Mouse (Mus musculus) C2C12 (cell line): ENCODE measurements around the gene Egfr. TPM values are rescaled to one million over a fixed set of nuclear protein-coding genes. Genes with fewer than 3 reads are reported as not detected.

Source experiments
- H3K27me3 ChIP-seq: one replicate; pipeline ENCODE4 v1.6.1; 2011; ENCODE audit not compliant: control insufficient read depth, insufficient read depth, insufficient read length
- H3K36me3 ChIP-seq: one replicate; pipeline ENCODE4 v1.6.1; 2011; ENCODE audit not compliant: control insufficient read depth, insufficient read depth
- H3K4me3 ChIP-seq: one replicate; pipeline ENCODE4 v1.5.1; 2011; ENCODE audit warnings: mild to moderate bottlenecking, control low read depth; ENCODE audit not compliant: poor library complexity, insufficient read depth, severe bottlenecking
- H3K79me2 ChIP-seq: one replicate; pipeline ENCODE4 v1.6.1; 2011; ENCODE audit not compliant: control insufficient read depth, insufficient read depth
- H3K79me3 ChIP-seq: one replicate; pipeline ENCODE4 v1.6.1; 2011; ENCODE audit warnings: low read depth, control low read depth
- H3ac ChIP-seq: one replicate; pipeline ENCODE3; 2011; ENCODE audit warnings: low read depth; ENCODE audit not compliant: control insufficient read depth, insufficient read length
- CEBPB ChIP-seq: IDR thresholded peaks from one replicate; pipeline ENCODE4 v1.6.1; 2011; ENCODE audit warnings: low read depth, mild to moderate bottlenecking, control low read depth, moderate library complexity
- CTCF ChIP-seq: IDR thresholded peaks from one replicate; pipeline ENCODE4 v1.5.1; 2011; ENCODE audit not compliant: control insufficient read depth, insufficient read depth, insufficient read length
- FOSL1 ChIP-seq: IDR thresholded peaks from one replicate; pipeline ENCODE4 v1.8.0; 2011; ENCODE audit warnings: mild to moderate bottlenecking, low read length; ENCODE audit not compliant: poor library complexity, insufficient read depth, severe bottlenecking
- MAX ChIP-seq: IDR thresholded peaks from one replicate; pipeline ENCODE4 v1.6.1; 2011; ENCODE audit warnings: mild to moderate bottlenecking, control low read depth
- MYOD1 ChIP-seq: IDR thresholded peaks from one replicate; pipeline ENCODE4 v1.6.1; 2011; ENCODE audit warnings: low read depth; ENCODE audit not compliant: control insufficient read depth, insufficient read length
- MYOG ChIP-seq: IDR thresholded peaks from one replicate; pipeline ENCODE4 v1.6.1; 2011; ENCODE audit not compliant: control insufficient read depth, insufficient read length; ENCODE audit errors: extremely low read depth
- USF1 ChIP-seq: IDR thresholded peaks from one replicate; pipeline ENCODE4 v1.6.1; 2011; ENCODE audit warnings: low read depth, mild to moderate bottlenecking, control low read depth, moderate library complexity
- polyA plus RNA-seq: library from polyadenylated mRNA; unstranded; fragments of >200 nt; fragmentation: generic; extraction: Trizol; gene quantifications from one replicate; pipeline ENCODE4 v1.2.1, GENCODE M21; 2012; ENCODE audit warnings: missing spikeins

The Egfr gene
- polyA plus RNA-seq, 1 experiment = 3.8 TPM

DNA sequence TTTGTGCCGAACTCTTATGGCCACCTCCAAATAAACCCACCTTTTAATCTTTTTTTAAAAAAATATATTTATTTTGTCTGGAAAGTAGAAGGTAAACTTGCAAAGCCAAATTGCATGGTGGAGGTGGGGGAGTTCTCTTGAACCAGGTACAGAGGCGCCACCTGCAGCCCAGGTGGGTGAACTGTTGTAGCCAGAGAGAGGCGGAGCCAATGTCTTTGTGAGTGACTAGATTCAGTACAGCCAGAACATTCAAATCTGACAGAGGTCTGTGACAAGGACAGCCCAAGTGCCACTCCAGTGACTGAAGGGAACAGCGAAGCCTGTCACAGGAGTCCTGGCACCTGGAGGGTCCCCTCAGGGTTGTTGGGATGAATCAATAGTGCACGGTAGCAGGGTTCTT lies 119.1 kb downstream of the Egfr start:
- no peak overlapping the region for H3ac ChIP-seq

DNA sequence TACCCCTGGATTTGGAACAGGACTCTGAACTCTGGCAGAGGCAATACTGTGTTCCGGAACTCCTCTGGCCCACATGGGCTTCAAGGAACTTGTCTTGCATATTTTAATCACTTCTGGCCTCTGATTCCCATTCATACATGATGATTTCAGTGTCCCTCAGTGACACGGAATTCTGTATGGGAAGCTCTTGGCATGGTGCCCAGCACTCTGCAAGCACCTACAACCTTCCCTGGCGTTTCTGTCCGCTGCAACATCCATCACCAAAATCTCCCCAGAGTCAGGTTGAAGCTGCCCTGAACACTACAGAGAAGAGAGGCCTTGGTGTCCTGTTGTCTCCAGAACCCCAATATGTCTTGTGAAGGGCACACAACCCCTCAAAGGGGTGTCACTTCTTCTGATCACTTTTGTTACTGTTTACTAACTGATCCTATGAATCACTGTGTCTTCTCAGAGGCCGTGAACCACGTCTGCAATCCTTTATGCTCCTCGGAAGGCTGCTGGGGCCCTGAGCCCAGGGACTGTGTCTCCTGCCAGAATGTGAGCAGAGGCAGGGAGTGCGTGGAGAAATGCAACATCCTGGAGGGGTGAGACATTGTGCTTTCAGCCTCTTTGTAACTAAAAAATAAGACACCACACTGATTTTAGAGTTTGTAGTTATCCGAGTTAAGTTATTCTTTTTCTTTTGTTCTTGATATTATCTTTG lies 125.8 kb downstream of the Egfr start:
- no peak overlapping the region for H3ac ChIP-seq
- no peaks in the 10 kb centered on the region for H3K79me2 ChIP-seq
- no peaks in the 10 kb centered on the region for H3K27me3 ChIP-seq
- H3K79me3 ChIP-seq = no peaks in the 10 kb centered on the region
- no peak overlapping the region for H3K4me3 ChIP-seq
- no peaks in the 10 kb centered on the region for H3K36me3 ChIP-seq
- TF ChIP-seq FOSL1 (no peak), MYOG (no peak), CTCF (no peak), MAX (no peak), MYOD1 (no peak), CEBPB (no peak), USF1 (no peak)

More for the DNA sequence above, 119.1 kb downstream of the Egfr start:
- Histone ChIP-seq H3K36me3 (no peaks in the 10 kb centered on the region), H3K27me3 (no peaks in the 10 kb centered on the region), H3K79me2 (no peaks in the 10 kb centered on the region), H3K4me3 (no peak overlapping the region), H3K79me3 (no peaks in the 10 kb centered on the region)
- no peak for TF ChIP-seq MYOG
- TF ChIP-seq CTCF = no peak
- TF ChIP-seq USF1 = no peak
- TF ChIP-seq CEBPB = no peak
- TF ChIP-seq MAX = no peak
- TF ChIP-seq MYOD1 = no peak
- no peak for TF ChIP-seq FOSL1

DNA sequence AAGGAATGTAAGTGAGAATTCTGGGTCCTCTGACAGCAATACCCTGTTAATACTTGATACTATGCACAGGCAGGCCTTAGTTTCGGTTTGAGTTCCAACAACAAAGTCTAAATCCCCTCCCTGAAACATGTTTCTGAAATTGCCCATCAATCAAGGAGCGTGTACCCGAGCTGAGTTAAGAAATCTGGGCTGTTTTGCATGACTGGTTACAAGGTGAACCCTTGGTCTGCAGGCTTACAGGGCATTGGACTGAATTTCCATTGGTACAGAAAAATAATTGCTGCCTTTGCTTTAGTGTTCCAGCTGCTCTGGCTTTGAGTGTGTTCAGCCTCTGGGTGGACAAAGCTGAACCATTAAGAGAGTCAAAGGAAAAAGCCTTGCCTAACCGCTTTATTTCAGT lies 129.9 kb downstream of the Egfr start:
- TF ChIP-seq MYOD1 (no peak), MYOG (no peak)
- Histone ChIP-seq H3K4me3 (no peak overlapping the region), H3K36me3 (no peaks in the 10 kb centered on the region), H3K79me3 (no peaks in the 10 kb centered on the region), H3K27me3 (no peaks in the 10 kb centered on the region), H3ac (no peak overlapping the region), H3K79me2 (no peaks in the 10 kb centered on the region)

DNA sequence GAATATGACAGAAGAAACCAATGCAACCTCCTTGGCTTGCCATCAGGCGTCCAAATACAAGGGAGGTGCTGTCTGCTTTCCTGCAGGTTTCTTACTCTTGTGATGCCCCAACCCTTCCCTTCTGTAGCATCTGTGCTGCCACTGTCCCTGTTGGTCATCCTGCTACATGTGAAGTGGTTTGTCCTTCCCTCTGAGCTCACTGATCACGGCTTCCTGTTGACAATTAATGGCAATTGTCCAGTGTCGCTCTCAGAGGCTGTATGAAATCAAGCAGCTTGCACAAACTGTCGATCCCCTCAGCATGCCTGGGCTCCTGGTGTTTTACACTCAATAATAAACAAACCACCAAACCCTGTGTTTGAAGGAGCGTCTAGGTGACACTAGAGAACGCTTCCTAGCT lies 134.1 kb downstream of the Egfr start:
- no peak overlapping the region for H3K4me3 ChIP-seq
- H3K79me3 ChIP-seq = no peaks in the 10 kb centered on the region
- H3K27me3 ChIP-seq = no peaks in the 10 kb centered on the region
- H3ac ChIP-seq = no peak overlapping the region
- TF ChIP-seq MYOG (no peak), MAX (no peak), FOSL1 (no peak), USF1 (no peak), CEBPB (no peak), MYOD1 (no peak), CTCF (no peak)
- H3K36me3 ChIP-seq = no peaks in the 10 kb centered on the region
- no peaks in the 10 kb centered on the region for H3K79me2 ChIP-seq

DNA sequence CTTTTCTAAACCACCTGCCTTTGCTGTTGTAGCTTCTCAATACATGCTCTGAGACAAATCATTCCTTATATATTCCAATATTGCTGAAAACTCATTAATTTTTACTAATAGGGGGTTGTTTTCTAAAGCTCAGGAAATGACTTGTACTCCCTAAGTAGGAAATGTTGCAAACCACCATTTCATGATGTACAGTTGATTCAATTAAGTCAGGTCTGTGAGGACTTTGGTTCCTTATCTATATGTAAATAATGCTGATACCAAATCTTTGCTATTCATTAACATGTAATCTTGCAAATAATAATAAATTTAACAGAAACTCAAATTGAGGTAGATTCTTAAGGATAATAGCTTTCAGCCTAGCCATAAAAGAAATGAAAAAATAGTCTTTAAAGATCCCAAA lies 136.1 kb downstream of the Egfr start:
- Histone ChIP-seq H3K79me3 (no peaks in the 10 kb centered on the region), H3ac (no peak overlapping the region), H3K79me2 (no peaks in the 10 kb centered on the region), H3K4me3 (no peak overlapping the region), H3K27me3 (no peaks in the 10 kb centered on the region), H3K36me3 (no peaks in the 10 kb centered on the region)
- TF ChIP-seq CEBPB (no peak), USF1 (no peak), MYOD1 (no peak), FOSL1 (no peak), MAX (no peak), CTCF (no peak)
